20 mouse cellular contexts compared by ENCODE assay signal in the genomic region with DNA sequence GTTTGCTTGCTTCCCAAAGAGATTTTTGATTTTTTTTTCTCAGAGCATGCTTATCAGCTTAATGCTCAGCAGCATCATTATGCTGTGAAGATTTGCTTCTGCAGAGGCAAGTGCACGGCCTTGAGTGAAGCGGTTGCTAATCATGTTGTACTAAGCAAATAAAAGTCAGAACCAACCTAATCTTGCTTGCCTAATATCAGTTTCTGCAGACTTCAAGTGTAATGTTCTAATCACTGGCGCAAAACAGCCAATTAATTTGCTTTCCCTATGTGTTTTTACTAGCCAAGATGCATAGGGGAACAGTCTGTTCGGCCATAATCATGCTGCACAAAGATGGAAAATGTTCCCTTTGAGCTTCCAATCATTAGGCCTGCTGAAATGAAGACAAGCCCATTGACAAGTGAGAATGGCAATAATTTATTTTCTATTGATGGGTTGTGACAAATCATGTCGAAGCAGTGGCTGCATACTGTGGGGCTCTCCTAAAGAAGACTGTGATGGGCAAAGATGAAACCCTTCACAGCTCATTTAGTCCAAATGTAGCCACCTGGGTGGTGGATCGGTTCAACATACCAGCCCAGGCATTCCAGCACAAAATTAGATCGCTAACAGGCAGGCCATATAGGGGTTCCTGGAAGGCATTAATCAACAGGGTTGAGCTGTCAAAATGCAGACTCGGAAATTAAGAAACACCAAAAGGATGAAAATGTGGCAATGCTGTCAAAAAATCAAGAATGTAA.
A peak's percentile ranks its signal among the peaks of the same experiment; 100 is the strongest.
DNase-seq lines count a peak whose midpoint lies in the region; ATAC-seq and TF ChIP-seq lines count a peak whose summit lies in the region.
"Had no signal": no experiment of that assay in that cellular context is flagged by ENCODE, and none has a peak within 500 bp of the region (broad histone marks: within the 10 kb centered on the region; RNA-seq: fewer than 3 reads in every experiment).

No protein-coding gene starts in this region.

- peak; percentile 67; the same call in 1 of the 2 replicates for ATAC-seq in kidney, embryonic 15.5 days (replicated peaks; ENCODE audit: low FRiP score)
- peak; percentile 59 for ATAC-seq in forebrain, embryonic 13.5 days
- ATAC-seq in hindbrain, embryonic 16.5 days, result peak; percentile 87
- ATAC-seq in neural tube, embryonic 12.5 days (ENCODE audit: low FRiP score, low read depth), result peak; percentile 61
- ATAC-seq: Patski had no signal

- no peak overlapping the region for H3K4me3 ChIP-seq in kidney, embryonic 15.5 days (replicated peaks)
- H3K4me3 ChIP-seq in forebrain, embryonic 13.5 days, result no peak overlapping the region
- no peak overlapping the region for H3K4me3 ChIP-seq in hindbrain, embryonic 16.5 days (ENCODE audit: low read length)
- no peak overlapping the region for H3K4me3 ChIP-seq in neural tube, embryonic 12.5 days
- H3K4me3 ChIP-seq in left cerebral cortex, adult 2 months, result no peak overlapping the region
- H3K4me3 ChIP-seq: embryonic facial prominence, embryonic 12.5 days; heart, embryonic 12.5 days; limb, embryonic 12.5 days; liver, embryonic 15.5 days had no signal

- no peak for TF ChIP-seq CTCF in left cerebral cortex, adult 2 months (IDR thresholded peaks at IDR 0.05)

- no peaks in the 10 kb centered on the region for H3K9me3 ChIP-seq in kidney, embryonic 15.5 days (replicated peaks)
- H3K9me3 ChIP-seq in forebrain, embryonic 13.5 days (replicated peaks), result no peaks in the 10 kb centered on the region
- no peaks in the 10 kb centered on the region for H3K9me3 ChIP-seq in hindbrain, embryonic 16.5 days (ENCODE audit: control insufficient read depth, low read length)
- no peaks in the 10 kb centered on the region for H3K9me3 ChIP-seq in neural tube, embryonic 12.5 days
- H3K9me3 ChIP-seq: embryonic facial prominence, embryonic 12.5 days; heart, embryonic 12.5 days; limb, embryonic 12.5 days; liver, embryonic 15.5 days had no signal

- intact Hi-C loops in left cerebral cortex, adult 2 months (cut with DNase I), result no loop called here

- 50% methylated on average over 8 of the region's 8 CpGs for WGBS in kidney, embryonic 15.5 days
- 33% methylated on average over 8 of the region's 8 CpGs for WGBS in forebrain, embryonic 13.5 days
- 49% methylated on average over 8 of the region's 8 CpGs for WGBS in hindbrain, embryonic 16.5 days
- WGBS in neural tube, embryonic 12.5 days, result 47% methylated on average over 8 of the region's 8 CpGs

- H3K27ac ChIP-seq in kidney, embryonic 15.5 days, result no peak overlapping the region
- H3K27ac ChIP-seq in forebrain, embryonic 13.5 days, result no peak overlapping the region
- H3K27ac ChIP-seq in hindbrain, embryonic 16.5 days (ENCODE audit: low read depth, low read length), result no peak overlapping the region
- no peak overlapping the region for H3K27ac ChIP-seq in neural tube, embryonic 12.5 days
- no peak overlapping the region for H3K27ac ChIP-seq in left cerebral cortex, adult 2 months
- H3K27ac ChIP-seq: embryonic facial prominence, embryonic 12.5 days; limb, embryonic 12.5 days; liver, embryonic 15.5 days had no signal

- no peak overlapping the region for H3K9ac ChIP-seq in kidney, embryonic 15.5 days
- H3K9ac ChIP-seq in forebrain, embryonic 13.5 days, result no peak overlapping the region
- H3K9ac ChIP-seq in hindbrain, embryonic 16.5 days (ENCODE audit: low read depth, low read length), result no peak overlapping the region
- no peak overlapping the region for H3K9ac ChIP-seq in neural tube, embryonic 12.5 days
- H3K9ac ChIP-seq: embryonic facial prominence, embryonic 12.5 days; heart, embryonic 12.5 days; limb, embryonic 12.5 days; liver, embryonic 15.5 days had no signal

- no peak overlapping the region for H3K4me2 ChIP-seq in kidney, embryonic 15.5 days
- H3K4me2 ChIP-seq in forebrain, embryonic 13.5 days, result no peak overlapping the region
- no peak overlapping the region for H3K4me2 ChIP-seq in hindbrain, embryonic 16.5 days (ENCODE audit: low read length)
- H3K4me2 ChIP-seq in neural tube, embryonic 12.5 days (replicated peaks), result no peak overlapping the region
- H3K4me2 ChIP-seq: embryonic facial prominence, embryonic 12.5 days; heart, embryonic 12.5 days; limb, embryonic 12.5 days; liver, embryonic 15.5 days had no signal

- no peaks in the 10 kb centered on the region for H3K36me3 ChIP-seq in kidney, embryonic 15.5 days
- no peaks in the 10 kb centered on the region for H3K36me3 ChIP-seq in forebrain, embryonic 13.5 days (ENCODE audit: poor library complexity, severe bottlenecking)
- H3K36me3 ChIP-seq in hindbrain, embryonic 16.5 days (ENCODE audit: control insufficient read depth, insufficient read depth, low read length), result no peaks in the 10 kb centered on the region
- no peaks in the 10 kb centered on the region for H3K36me3 ChIP-seq in neural tube, embryonic 12.5 days
- H3K36me3 ChIP-seq: embryonic facial prominence, embryonic 12.5 days; heart, embryonic 12.5 days; limb, embryonic 12.5 days; liver, embryonic 15.5 days had no signal

- no peaks in the 10 kb centered on the region for H3K27me3 ChIP-seq in kidney, embryonic 15.5 days
- no peaks in the 10 kb centered on the region for H3K27me3 ChIP-seq in forebrain, embryonic 13.5 days
- H3K27me3 ChIP-seq in hindbrain, embryonic 16.5 days (replicated peaks; ENCODE audit: control insufficient read depth, insufficient read depth, low read length), result no peaks in the 10 kb centered on the region
- H3K27me3 ChIP-seq in neural tube, embryonic 12.5 days (replicated peaks), result no peaks in the 10 kb centered on the region
- H3K27me3 ChIP-seq: embryonic facial prominence, embryonic 12.5 days; heart, embryonic 12.5 days; limb, embryonic 12.5 days; liver, embryonic 15.5 days; Patski had no signal

- H3K4me1 ChIP-seq in kidney, embryonic 15.5 days, result no peaks in the 10 kb centered on the region
- peaks cover 11% of the 10 kb centered on the region for H3K4me1 ChIP-seq in forebrain, embryonic 13.5 days
- H3K4me1 ChIP-seq in hindbrain, embryonic 16.5 days (ENCODE audit: control insufficient read depth, insufficient read depth, low read depth, low read length), result no peaks in the 10 kb centered on the region
- 0 out of 2 replicates have a peak, but pooled peaks cover 3% of the 10 kb centered on the region for H3K4me1 ChIP-seq in neural tube, embryonic 12.5 days
- H3K4me1 ChIP-seq: embryonic facial prominence, embryonic 12.5 days; heart, embryonic 12.5 days; limb, embryonic 12.5 days; liver, embryonic 15.5 days had no signal

- no peak for DNase-seq in kidney, adult 11 months
- no peak for DNase-seq in Muller cell, postnatal 12 days (ENCODE audit: inconsistent ontology term)
- no peak for DNase-seq in left cerebral cortex, adult 2 months (ENCODE audit: extremely low spot score in 1 of 2, low spot score in 2 of 2)
- no peak for DNase-seq in spleen, postnatal 14 days (ENCODE audit: low spot score in 2 of 2)
- DNase-seq: cerebellum, adult 11 months; cerebellum, postnatal 25 days; gastrocnemius, postnatal 36 days; heart, postnatal 4 days; kidney, adult 18-20 months; kidney, postnatal 4 days; lung, postnatal 14 days had no signal
